Mouse (Mus musculus): Measurements from ENCODE around the gene Zeb2. TPM values are rescaled to one million over a fixed set of nuclear protein-coding genes. Genes with fewer than 3 reads are reported as not detected.

The Zeb2 gene
- polyA plus RNA-seq, 1 experiment = 25.6 TPM

DNA sequence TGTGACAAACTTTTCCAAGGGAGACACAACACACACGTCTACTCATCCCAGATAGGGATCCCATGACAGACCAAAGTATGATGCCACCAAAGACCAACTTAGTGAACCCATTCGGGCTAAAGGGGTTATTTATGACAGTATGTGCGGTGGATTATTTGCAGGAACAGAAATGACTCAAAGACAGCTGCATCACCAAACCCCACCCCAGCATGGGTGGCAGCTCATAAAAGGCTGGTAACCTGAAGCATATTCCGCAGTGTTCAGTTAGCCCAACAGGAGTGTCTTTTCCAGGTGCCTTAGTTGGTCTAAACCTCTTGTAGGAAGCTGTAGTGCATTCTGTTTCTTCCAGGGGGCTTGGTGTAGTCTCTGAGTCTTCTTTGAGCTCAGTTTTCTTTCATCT, 16.0 kb upstream of the Zeb2 start:
- no peak for DNase-seq
- no peaks in the 10 kb centered on the region for H3K36me3 ChIP-seq (ENCODE audit: control insufficient read depth, insufficient read depth, low read length)
- no peak overlapping the region for H3K27ac ChIP-seq (ENCODE audit: insufficient read depth, low read depth, low read length)
- H3K4me1 ChIP-seq (ENCODE audit: control insufficient read depth, insufficient read depth, low read length) = no peaks in the 10 kb centered on the region
- 87% methylated on average over 4 of the region's 4 CpGs for WGBS
- TF ChIP-seq POLR2A (IDR thresholded peaks at IDR 0.05; ENCODE audit: low read depth, low read length) (no peak), CTCF (conservative IDR thresholded peaks at IDR 0.05; ENCODE audit: insufficient read depth, insufficient read length, low read depth, low read length) (no peak)
- no peaks in the 10 kb centered on the region for H3K27me3 ChIP-seq (replicated peaks; ENCODE audit: control insufficient read depth, insufficient read depth, low read length)
- H3K4me3 ChIP-seq (ENCODE audit: insufficient read depth, low read depth, low read length) = no peak overlapping the region

GRCm38 (mm10) chr2:45130461-45131156, 13.4 kb upstream of the Zeb2 start:
- WGBS = 83% methylated on average over 4 of the region's 4 CpGs
- TF ChIP-seq POLR2A (IDR thresholded peaks at IDR 0.05; ENCODE audit: low read depth, low read length) = no peak
- TF ChIP-seq CTCF (conservative IDR thresholded peaks at IDR 0.05; ENCODE audit: insufficient read depth, insufficient read length, low read depth, low read length) = no peak
- Histone ChIP-seq H3K36me3 (ENCODE audit: control insufficient read depth, insufficient read depth, low read length) (no peaks in the 10 kb centered on the region), H3K4me3 (ENCODE audit: insufficient read depth, low read depth, low read length) (no peak overlapping the region), H3K4me1 (ENCODE audit: control insufficient read depth, insufficient read depth, low read length) (no peaks in the 10 kb centered on the region), H3K27ac (ENCODE audit: insufficient read depth, low read depth, low read length) (no peak overlapping the region), H3K27me3 (replicated peaks; ENCODE audit: control insufficient read depth, insufficient read depth, low read length) (no peaks in the 10 kb centered on the region)
- no peak for DNase-seq

DNA sequence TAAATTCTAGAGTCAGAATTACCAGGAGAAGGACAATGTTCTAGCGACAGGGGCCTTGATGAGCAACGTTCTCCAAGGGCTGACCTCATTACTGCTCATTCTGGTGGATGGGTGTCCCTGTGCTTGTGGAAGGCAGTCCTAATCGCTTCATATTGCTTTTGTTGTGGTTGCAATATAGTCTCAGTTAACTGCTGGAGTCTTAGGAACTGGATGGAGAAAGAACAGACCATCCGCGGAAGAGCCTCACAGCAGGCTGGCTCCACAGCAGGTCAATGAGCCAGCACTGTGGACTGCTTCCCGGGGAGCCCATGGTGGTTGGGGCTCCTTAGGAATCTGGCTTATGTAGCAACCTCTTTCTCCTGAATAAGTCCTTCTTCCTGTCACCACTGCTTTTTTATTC, 12.4 kb upstream of the Zeb2 start:
- TF ChIP-seq POLR2A (IDR thresholded peaks at IDR 0.05; ENCODE audit: low read depth, low read length) (no peak), CTCF (conservative IDR thresholded peaks at IDR 0.05; ENCODE audit: insufficient read depth, insufficient read length, low read depth, low read length) (no peak)
- no peak for DNase-seq
- H3K4me3 ChIP-seq (ENCODE audit: insufficient read depth, low read depth, low read length) = no peak overlapping the region
- H3K36me3 ChIP-seq (ENCODE audit: control insufficient read depth, insufficient read depth, low read length) = no peaks in the 10 kb centered on the region
- no peaks in the 10 kb centered on the region for H3K27me3 ChIP-seq (replicated peaks; ENCODE audit: control insufficient read depth, insufficient read depth, low read length)
- H3K4me1 ChIP-seq (ENCODE audit: control insufficient read depth, insufficient read depth, low read length) = no peaks in the 10 kb centered on the region
- no peak overlapping the region for H3K27ac ChIP-seq (ENCODE audit: insufficient read depth, low read depth, low read length)
- WGBS = 63% methylated on average over 6 of the region's 6 CpGs

DNA sequence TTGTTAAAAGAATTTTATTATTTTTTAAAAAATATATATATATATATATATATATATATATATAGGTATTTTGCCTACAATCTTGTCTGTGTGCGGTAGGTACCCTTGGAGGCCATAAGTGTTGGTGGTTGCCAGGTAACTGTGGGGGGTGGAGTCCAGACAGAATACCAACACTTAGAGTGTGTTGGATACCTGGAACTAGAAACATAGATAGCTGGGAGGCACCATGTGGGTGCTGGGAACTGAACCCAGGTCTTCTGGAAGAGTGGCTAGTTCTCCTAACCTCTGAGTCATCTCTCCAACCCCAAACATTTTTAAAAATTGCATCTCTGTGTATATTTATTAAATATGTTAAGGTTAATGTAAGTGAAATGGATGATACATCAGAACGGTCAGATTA, 11.5 kb upstream of the Zeb2 start:
- Histone ChIP-seq H3K27me3 (replicated peaks; ENCODE audit: control insufficient read depth, insufficient read depth, low read length) (no peaks in the 10 kb centered on the region), H3K4me3 (ENCODE audit: insufficient read depth, low read depth, low read length) (no peak overlapping the region), H3K27ac (ENCODE audit: insufficient read depth, low read depth, low read length) (no peak overlapping the region), H3K36me3 (ENCODE audit: control insufficient read depth, insufficient read depth, low read length) (no peaks in the 10 kb centered on the region), H3K4me1 (ENCODE audit: control insufficient read depth, insufficient read depth, low read length) (no peaks in the 10 kb centered on the region)
- WGBS = 97% methylated on average over 2 of the region's 2 CpGs
- no peak for DNase-seq
- no peak for TF ChIP-seq POLR2A (IDR thresholded peaks at IDR 0.05; ENCODE audit: low read depth, low read length)

DNA sequence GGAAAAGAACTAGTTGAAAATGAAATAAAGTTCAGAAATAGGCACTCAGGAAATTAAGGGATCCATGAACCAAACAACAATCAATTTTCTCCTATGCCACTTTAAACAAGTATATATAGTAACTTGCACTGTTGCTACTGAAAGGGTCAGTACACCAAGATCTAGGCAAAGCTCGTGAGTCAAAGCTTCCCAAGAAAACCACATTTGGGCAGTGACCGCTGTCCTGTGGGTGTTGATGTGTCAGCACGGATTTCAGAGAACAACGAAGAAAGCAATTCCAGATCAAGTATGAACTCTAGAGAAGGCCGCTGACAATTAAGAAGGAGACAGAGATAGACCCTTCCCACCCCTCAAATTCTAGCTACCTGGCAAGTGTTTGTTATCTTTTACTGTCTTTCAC, 9.2 kb upstream of the Zeb2 start:
- no peak for DNase-seq
- TF ChIP-seq POLR2A (IDR thresholded peaks at IDR 0.05; ENCODE audit: low read depth, low read length) (no peak), CTCF (conservative IDR thresholded peaks at IDR 0.05; ENCODE audit: insufficient read depth, insufficient read length, low read depth, low read length) (no peak)
- no peak overlapping the region for H3K4me3 ChIP-seq (ENCODE audit: insufficient read depth, low read depth, low read length)
- whole genome bisulfite sequencing = 91% methylated on average over 5 of the region's 5 CpGs
- H3K36me3 ChIP-seq (ENCODE audit: control insufficient read depth, insufficient read depth, low read length) = no peaks in the 10 kb centered on the region
- H3K27ac ChIP-seq (ENCODE audit: insufficient read depth, low read depth, low read length) = no peak overlapping the region
- no peaks in the 10 kb centered on the region for H3K27me3 ChIP-seq (replicated peaks; ENCODE audit: control insufficient read depth, insufficient read depth, low read length)
- no peaks in the 10 kb centered on the region for H3K4me1 ChIP-seq (ENCODE audit: control insufficient read depth, insufficient read depth, low read length)

DNA sequence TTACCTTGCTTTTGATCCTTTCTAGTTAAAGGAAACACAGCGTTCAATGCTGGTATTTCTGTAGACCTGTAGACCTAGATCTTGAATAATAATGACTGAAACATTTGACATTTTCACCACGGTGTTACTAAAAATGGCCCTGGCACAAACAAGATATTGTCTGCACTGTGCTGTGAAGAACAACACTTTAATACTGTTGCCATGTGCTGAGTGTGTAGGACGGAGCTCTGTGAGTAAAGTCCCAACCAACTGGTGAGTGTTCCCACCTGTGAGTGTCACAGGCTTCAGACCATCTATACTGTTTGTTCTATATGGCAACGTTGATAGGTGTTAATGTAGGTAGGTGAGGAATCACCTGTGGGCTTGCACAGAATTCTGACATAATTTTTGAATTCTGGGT, 8.0 kb upstream of the Zeb2 start:
- TF ChIP-seq POLR2A (IDR thresholded peaks at IDR 0.05; ENCODE audit: low read depth, low read length) (no peak), CTCF (conservative IDR thresholded peaks at IDR 0.05; ENCODE audit: insufficient read depth, insufficient read length, low read depth, low read length) (no peak)
- DNase-seq = no peak
- Histone ChIP-seq H3K4me1 (ENCODE audit: control insufficient read depth, insufficient read depth, low read length) (no peaks in the 10 kb centered on the region), H3K27me3 (replicated peaks; ENCODE audit: control insufficient read depth, insufficient read depth, low read length) (no peaks in the 10 kb centered on the region), H3K36me3 (ENCODE audit: control insufficient read depth, insufficient read depth, low read length) (no peaks in the 10 kb centered on the region), H3K4me3 (ENCODE audit: insufficient read depth, low read depth, low read length) (no peak overlapping the region), H3K27ac (ENCODE audit: insufficient read depth, low read depth, low read length) (no peak overlapping the region)
- WGBS = 76% methylated on average over 4 of the region's 4 CpGs

DNA sequence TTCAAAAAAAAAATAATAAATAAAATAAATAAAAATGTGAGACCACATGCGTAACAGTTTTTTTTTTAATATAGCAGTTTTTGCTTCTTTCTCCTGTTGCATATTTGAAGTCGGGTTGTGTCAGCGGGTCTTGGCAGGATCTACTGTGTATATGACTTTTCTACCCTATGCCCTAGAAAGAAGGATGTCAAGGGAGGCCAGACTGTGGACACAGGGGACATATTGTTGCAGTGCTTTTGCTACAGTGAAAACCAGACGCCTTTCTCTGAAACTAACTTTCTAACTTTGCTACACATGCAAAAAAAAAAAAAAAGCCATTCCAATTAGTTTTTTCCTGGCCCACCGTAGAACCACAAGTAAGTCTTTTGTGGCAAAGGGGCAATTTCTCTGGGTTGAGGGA, 6.3 kb upstream of the Zeb2 start:
- Histone ChIP-seq H3K4me1 (ENCODE audit: control insufficient read depth, insufficient read depth, low read length) (no peaks in the 10 kb centered on the region), H3K36me3 (ENCODE audit: control insufficient read depth, insufficient read depth, low read length) (no peaks in the 10 kb centered on the region), H3K27me3 (replicated peaks; ENCODE audit: control insufficient read depth, insufficient read depth, low read length) (no peaks in the 10 kb centered on the region), H3K4me3 (ENCODE audit: insufficient read depth, low read depth, low read length) (no peak overlapping the region), H3K27ac (ENCODE audit: insufficient read depth, low read depth, low read length) (no peak overlapping the region)
- 85% methylated on average over 5 of the region's 5 CpGs for WGBS
- TF ChIP-seq CTCF (conservative IDR thresholded peaks at IDR 0.05; ENCODE audit: insufficient read depth, insufficient read length, low read depth, low read length) (no peak), POLR2A (IDR thresholded peaks at IDR 0.05; ENCODE audit: low read depth, low read length) (no peak)
- no peak for DNase-seq
